Mouse (Mus musculus) urinary bladder, postnatal 25 days (tissue): ENCODE results near the gene Bcl2l1.
A peak's percentile ranks its signal among the peaks of the same experiment; 100 is the strongest.

Experiments
- DNase-seq: peaks from one replicate; pipeline ENCODE4 v3.0.0; 2022; ENCODE audit warnings: low spot score

Bcl2l1 gene

DNA sequence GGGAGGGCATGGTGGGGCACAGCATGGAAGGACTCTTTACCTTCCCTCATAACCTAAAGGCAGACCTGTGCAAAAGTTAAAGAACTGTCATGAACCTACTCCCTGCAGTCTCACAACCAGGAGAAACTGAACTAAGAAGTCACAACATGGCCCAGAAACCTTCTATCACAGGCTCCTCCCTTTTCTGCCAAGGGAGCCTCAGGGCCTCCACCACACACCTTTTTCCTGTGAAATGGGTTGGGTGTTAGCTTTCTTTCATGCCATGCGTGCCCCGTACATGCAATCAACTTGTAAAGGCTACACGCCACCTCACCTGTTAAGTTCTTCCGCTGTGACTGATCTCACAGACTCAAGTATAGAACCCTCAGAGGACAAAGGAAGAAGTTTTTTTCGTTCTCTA lies 28.4 kb downstream of the Bcl2l1 start:
- DNase-seq = no peak

DNA sequence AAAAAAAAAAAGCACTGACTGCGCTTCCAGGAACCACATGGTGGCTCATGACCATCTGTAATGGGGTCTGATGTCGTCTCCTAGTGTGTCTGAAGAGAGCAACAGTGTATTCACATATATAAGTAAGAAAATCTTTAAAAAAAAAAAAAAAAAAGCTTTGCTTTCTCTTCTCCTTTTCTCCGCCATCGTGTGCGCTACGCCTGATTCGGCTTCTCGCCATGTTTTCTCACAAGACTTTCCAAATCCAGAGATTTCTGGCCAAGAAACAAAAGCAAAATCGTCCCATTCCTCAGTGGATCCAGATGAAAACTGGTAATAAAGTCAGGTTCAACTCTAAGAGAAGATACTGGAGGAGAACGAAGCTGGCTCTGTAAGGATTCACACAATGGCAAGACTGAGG lies 29.2 kb downstream of the Bcl2l1 start:
- no peak for DNase-seq

DNA sequence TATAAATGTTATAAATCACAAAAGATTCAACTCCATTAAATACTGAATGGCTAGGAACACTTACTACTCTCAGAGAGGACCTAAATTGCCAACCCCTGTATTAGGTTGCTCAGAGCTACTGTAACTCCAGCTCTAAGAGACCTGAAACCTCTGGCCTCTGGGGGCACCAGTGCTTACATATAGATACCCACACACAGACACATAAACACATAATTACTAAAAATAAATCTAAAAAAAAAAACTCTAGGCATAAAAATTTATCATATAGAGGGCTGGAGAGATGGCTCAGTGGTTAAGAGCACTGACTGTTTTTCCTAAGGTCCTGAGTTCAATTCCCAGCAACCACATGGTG lies 30.8 kb downstream of the Bcl2l1 start:
- DNase-seq = no peak

DNA sequence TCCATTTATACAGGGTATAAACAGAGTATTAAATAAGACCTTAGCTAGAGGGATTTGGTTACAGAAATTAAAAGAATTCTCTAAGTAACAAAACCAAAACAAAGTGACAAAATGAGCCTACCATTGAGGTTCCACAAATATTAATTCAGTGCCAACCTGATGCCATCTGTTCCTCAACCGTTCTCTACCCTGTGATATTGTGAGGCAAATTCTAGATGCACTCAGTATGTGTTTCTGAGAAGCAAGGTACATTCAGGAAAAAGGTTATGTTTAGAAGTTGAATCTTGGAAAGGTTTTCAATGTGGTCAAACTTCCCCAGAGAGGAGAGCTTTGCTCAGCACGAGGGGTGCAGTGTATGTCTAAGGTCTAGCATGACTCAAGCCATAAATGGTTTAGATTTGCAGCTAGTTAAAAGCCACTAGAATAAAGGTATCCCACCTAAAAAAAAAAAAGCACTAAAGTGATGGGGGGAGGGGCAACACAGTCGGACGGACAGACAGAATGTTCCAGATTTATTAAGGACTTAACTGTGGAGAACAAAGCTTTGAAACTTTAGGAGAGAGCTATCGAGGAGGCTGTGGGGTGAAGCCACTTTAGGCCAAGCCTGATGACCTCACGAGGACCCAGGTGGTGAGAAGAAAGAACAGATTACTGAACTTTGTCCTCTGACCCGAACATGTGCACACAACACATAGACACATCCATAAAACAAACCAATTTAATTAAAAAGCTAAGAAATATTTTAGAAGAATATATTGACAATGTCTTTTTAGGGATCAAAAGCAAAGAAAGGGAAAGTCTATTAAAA lies 31.4 kb downstream of the Bcl2l1 start:
- DNase-seq = no peak

DNA sequence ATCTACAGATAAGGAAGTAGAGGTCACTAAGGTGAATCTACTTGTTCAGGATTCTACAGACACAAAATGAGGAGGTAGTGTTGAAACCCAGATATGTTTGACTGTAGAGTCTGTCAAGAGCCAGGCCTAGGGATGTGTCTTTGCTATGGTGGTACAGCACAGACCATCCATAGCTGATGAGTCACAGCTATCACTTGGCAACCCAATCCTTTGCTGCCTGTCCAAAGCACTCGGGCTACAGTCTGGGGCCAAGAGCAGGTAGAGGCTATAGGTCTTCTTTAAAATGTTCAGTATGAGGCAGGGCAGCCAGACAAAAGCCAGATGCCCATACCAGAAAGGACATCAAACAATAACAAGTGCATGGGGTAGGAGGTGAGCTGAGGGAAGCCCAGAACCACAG lies 33.9 kb downstream of the Bcl2l1 start:
- DNase-seq = no peak

DNA sequence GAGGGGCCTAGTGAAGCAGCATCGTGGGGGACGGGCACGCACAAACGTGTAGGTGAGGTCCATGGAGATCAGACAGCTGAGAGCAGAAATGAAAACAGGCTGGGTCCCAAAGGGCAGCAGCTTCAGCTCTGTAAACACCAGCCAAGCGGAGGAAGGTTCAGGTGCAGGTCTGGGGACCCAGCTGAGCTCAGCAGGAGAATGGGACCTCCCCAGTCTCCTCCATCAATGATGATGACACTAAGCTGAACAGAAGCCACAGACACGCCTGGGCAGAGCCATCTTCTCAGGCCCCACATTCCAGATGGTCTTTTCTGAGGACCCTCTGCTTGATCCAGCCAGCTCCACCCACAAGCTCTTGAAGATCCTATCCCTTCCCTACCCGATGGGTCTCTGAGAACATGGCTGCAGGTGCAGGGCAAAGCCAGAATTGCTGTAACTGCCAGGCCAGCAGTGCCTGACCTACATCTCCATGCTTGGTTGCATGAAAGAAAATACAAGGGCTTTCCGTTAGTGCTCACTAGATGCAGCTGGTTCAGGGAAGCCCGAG lies 37.2 kb downstream of the Bcl2l1 start:
- no peak for DNase-seq

DNA sequence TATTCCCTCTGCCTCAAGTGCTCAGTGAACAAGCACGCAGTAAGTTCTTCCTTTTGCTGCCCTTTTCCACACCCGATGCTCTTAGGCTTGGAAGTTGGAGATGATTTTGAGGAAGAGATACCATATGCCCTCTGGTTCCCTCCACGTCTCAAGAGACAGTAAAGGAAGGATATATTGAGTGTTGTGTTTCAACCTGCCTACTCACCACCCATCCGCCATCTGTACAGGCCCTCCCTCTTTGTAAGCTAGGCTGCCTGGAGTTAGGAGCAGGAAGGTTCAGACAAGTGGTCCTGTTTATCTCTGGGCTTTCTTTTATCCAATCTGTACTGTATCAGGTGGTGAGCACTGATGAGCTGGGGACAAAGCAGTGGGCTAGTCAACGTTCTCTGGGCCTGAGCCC lies 38.1 kb downstream of the Bcl2l1 start:
- no peak for DNase-seq

DNA sequence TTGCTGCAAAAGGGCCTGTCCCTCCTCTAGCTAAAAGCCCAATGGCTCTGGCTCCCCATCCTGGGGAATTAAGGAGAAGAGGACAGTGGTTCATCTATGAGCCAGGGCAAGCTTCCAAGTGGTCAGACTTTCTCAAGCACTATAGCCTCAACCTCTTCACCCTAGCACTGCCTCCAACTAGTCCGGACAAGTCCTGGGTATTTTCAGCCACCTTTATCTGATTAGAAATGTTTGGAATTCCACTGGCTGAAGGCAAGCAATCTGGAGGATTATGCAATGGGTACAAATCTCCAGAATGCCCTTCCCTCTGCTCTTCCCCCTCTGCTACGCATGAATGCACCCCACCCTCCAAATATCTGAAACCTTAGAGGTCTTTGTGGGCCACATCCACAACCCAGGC lies 39.1 kb downstream of the Bcl2l1 start:
- peak; percentile 38 for DNase-seq

DNA sequence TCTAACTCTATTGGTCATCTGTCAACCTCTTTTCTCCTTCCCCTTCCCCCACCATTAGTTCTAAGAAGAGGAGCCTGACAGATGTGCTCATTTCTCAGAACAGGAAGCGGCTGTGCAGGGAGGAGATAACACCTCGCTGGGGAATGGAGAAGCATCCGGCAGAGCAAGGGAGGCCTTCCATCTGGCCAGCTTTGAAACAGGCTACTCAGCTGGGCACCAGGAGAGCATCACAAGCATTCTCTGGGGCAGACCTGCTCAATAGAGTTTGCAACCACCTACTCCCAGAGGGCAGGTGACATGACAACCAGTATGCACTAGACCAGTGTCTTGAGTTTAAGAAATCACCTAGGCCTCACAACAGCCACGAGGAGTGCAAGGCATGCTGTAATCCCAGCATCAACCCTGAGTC lies 41.9 kb downstream of the Bcl2l1 start:
- DNase-seq = no peak

DNA sequence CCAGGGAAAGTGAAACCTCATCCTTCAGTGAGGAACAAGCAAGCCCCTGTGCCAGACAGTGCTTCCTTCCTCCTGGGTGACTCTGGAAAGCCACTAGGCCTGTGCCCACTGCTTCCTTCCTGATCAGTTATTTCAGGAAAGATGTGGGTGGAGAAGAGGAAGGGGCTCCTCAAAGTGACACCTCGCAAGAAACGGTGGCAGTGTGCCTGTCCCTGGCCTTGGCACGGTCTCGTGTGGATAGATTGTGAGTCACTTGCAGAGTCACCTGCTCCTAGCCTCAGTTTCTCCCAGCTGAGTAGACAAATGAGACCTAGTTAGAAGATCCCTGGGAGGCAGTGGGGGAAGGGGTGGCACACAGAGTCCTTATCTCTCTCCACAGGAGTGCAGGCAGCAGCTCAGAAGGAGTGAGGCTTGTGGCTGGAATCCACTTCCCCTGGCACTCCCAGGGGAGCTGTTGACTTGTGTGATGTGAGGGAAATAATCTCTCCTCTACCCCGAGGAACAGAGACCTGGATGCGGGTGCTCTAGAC lies 42.6 kb downstream of the Bcl2l1 start:
- DNase-seq = no peak

DNA sequence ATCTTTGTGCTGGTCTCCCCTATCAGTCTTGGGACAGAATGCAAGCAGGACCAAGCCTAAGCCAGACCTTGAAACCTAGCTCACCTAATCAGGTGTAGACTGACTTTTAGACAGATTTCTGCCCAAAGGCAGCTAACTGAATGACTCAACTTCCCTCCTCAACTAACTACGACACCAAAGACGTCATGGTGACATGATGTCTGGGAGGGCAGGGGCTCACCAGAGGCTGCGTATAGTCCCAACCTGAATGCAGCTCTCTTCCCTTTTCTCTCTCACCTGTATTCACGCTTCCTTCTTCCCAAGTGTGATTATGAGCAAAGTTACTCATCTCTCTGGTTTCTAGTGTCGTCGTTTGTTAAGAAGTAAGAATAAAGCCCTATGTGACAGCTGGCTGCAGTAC lies 44.0 kb downstream of the Bcl2l1 start:
- no peak for DNase-seq

DNA sequence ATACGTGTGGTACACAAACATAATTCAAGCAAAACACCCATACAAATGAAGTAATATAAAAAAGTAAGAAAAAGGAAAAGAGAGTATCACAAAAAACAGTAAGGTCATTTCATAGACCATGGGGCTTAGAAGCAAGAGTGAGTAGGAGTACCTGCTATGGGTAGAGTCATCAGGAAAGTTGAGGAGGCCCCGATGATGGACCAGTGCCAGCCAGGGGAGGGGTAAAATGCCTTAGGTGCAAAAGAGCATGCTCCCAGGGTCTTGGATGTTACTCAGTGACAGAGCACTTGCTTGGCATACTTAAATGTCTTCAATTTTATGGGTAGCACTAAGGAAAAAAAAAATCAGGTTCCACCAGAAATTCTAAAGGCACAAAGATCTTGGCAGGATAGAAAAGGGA lies 44.4 kb downstream of the Bcl2l1 start:
- no peak for DNase-seq

DNA sequence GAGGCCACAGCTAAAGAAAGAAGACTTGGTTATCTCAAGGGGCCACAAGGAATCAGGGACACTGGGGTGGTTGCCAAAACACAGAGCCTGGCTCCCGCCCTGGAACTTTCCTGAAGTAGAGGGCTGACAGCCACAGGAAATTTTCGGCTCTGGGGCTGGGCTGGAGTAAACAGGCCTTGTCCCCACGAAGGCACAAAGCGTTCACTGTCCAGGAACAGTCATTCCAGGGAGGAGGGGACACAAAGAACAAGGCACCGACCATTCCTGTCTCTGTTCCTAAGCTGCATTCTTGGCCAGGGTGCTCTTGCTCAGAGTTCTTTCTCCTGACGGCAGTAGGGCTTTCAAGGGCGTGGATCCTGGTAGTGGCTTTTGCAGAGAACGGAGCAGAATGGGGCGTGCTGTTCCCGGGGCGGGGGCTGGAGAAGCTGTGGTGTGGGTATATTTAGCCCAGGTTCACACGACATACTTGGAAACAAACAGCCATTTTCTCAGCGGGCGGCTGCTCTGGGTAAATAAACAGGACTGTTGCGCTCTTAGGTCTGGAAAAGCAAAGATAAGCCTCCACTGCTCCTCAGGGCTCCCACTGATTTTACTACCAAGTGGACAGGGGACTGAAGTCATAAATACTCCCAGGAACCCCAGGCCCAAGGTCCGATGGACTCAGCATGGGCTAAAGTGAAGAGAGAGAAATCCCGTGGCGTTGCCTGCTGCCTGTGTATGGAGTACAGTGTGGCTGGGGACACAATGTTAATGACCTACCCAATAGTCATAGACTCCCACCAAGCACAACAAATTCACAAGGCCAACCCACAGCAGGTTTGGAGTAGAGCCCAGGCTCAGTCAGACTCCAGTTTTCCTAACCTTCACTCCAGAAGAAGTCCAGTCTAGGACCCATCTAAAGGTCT lies 45.8 kb downstream of the Bcl2l1 start:
- DNase-seq = peak; percentile 52

DNA sequence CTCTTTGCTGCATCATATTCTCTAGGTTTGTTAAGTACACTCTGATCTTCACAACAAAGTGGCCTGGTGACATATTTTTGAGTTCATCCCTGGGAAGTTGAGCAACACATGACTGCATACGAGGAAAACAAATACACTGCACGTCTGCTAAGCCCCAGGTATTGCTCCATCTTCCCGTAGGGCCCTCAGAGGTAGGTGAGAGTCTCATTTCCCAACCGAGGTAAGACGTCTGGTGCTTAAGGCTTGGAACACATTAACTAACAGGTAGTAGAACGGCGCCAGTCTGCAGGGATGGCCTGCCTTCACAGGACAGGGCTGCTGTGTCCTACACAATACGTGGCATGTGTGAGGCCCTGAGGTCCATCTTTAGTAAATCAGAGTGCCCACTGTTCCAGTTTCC lies 46.9 kb downstream of the Bcl2l1 start:
- DNase-seq = no peak

DNA sequence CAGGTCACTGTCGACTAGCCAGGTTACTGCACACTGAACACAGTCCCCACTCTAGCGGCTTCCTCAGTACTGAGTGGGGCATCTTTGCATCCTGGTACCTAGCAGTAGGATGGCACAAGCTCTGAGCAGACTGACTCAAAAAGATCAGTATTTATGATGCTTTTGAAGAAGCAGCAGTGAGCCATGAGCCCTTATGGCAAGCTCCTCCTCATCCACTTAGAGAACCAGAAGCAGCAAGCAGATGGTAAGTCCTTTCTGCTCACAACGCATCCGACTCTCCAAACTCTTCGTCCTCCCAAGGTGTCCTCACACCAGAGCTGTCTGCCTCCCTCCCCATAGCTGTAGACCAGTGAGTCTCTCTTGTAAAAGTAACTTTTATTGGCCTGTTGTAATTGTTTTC lies 48.3 kb downstream of the Bcl2l1 start:
- DNase-seq = no peak

DNA sequence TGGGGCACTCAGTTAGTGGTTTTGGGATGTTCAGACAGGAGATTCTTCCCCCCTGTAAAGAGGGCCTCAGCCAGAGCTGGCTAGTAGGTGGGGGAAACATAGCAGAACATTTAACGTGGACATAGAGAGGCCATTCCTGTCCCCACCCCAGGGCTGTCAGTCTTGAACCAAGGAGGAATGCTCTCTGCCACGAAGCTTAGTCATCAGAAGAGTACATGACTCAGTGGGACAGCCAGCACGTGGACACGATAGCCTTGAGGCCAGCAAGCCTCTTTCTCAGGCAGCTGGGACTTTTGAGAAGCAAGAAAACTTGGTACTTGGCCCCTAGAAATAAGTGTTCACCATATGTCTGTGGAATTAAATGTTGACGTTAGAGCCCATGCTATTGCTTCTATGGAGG lies 48.9 kb downstream of the Bcl2l1 start:
- no peak for DNase-seq

DNA sequence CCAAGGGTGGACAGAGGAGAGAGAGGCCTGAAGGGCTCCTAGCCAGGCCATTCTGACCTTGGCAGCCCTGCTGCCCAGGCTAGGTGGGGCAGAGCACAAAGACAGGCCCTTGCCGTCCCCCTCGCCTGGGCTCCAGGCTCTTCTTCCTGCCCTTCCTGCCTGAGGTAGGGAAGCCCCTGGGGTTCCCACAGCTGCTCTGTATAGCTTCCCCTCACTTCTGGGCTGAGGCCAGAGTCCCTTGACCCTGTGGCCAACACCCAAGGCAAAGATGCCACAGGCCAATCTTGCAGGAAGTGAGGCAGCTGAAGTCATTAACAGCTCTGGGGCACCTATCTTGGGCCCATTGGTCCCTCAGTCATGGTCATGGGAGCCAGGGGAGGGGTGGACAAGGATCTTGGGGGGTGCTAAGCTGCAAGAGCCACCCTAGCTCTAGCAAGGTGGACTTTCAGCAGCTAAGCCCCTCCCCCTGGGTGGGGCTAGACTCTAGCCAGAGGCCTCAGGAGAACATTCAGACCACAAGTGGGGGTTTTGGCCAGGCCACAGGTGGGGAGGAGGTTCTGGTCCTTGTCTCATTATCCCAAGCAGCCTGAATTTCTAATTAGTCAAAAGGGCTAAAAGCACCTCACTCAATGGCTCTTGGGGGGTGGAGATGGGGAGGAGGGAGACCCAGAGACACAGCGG lies 50.4 kb downstream of the Bcl2l1 start:
- DNase-seq = no peak

DNA sequence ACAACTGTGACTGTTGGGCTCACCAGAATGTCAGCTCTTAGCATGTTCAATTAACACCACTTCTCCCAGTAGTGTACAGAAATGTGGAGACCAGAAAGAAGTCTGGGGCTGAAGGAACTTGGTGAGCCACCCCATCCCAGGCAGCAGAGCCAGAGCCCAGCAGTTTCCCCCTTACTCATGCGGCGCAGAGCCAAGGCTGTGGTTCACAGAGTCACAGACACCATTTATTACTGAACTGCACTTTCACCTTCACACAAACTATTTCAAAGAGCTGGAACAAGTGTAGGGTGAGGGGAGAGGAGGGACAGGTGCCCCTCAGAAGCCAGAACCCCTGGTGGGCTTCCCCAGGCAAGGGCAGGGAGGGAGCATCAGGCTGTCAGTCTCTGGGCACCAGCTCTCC lies 51.1 kb downstream of the Bcl2l1 start:
- DNase-seq = no peak

DNA sequence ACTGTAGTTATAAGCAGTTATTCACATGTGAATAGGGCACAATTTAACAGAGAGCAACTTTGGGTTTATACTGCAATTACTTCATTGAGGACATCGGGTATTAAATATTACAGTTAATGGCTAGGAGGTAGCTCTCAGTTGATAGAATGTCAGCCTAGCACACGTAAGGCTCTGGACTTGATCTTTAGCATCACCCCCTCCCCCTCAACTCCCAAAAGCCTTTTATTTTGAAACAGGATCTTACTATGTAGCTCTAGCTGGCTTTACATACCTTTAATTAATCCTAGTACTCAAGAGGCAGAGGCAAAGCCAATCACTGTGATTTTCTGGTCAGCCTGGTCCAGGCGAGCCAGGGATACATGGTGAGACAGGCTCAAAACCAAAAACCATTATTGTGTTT lies 54.4 kb downstream of the Bcl2l1 start:
- no peak for DNase-seq

DNA sequence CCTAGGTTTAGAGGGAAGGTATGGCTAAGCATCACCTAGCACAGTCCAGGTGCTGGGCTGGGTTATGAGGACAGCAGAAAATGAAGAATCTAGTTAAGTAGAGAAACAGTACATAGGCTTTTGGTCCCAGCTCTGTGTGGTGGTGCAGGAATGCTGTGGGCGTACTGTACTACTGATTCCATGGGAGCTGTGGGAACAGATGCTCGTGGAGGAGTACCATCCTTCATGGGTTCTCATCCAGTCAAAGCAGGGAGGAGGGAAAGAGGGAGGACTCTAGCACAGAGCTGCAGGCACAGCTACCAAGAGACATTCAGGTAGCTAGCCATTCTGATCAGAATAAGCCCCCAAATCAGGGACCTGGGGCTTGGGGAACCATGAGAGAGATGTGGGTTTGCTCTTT lies 55.1 kb downstream of the Bcl2l1 start:
- no peak for DNase-seq

DNA sequence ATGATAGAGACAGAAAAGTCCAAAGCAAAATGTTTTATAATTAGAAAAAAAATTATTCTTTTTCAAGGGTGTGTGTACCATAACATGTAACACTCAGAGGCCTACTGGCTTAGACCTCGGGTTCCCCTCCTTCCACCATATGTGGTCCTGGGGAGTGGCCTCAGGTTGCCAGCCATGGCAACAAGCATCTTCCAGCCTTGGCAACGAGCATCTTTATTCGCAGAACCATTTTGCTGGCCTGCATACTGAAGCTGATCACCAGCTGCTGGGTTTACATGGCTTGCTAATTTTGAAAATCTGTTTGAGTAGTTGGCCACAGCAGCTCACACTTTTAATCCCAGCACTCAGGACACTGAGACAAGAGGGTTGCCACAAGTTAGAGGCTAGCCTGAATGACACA lies 55.5 kb downstream of the Bcl2l1 start:
- no peak for DNase-seq

DNA sequence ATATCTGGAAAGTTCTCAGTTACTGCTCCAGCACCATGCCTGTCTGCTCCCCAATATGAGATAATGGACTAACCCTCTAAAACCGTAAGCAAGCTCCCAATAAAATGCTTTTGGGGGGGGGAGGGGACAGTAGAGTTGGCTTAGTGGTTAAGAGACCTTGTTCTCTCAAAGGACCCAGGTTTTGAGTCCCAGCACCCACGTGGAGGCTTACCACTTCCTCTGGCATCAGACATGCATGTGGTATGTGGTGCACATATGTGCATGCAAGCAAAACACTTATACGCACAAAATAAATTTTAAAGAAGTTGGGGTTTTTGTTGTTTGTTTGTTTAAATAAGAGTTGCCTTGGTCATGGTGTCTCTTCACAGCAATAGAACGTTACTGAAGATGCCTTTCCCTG lies 56.2 kb downstream of the Bcl2l1 start:
- no peak for DNase-seq
